Mouse (Mus musculus): ENCODE results near the gene Ccnf. TPM values are rescaled to one million over a fixed set of nuclear protein-coding genes. Genes with fewer than 3 reads are reported as not detected.

Gene Ccnf
- total and polyA plus RNA-seq, 3 experiments: 26.4 to 60.7 (median 40.1) TPM

GRCm38 (mm10) chr17:24248641-24249040 is 2.6 kb downstream of the Ccnf start:
- in situ Hi-C loops (cut with MboI; ENCODE audit: low pct_ligation_motif_present, low pct_unique_long_range_greater_than_20kb, low sequenced_read_pairs) (no loop called here), dilution Hi-C loops (cut with MboI; ENCODE audit: extremely low pct_ligation_motif_present, extremely low pct_unique_long_range_greater_than_20kb, low sequenced_read_pairs) (no loop called here)
- peaks cover 15% of the 10 kb centered on the region for H3K79me2 ChIP-seq (replicated peaks; ENCODE audit: control insufficient read depth, extremely low read depth, insufficient read depth, poor library complexity, severe bottlenecking)
- no peak overlapping the region for H3K4me2 ChIP-seq (ENCODE audit: insufficient read depth, low read depth, poor library complexity, severe bottlenecking)
- no peaks in the 10 kb centered on the region for H3K27me3 ChIP-seq (replicated peaks)
- peak; percentile 30 for DNase-seq (ENCODE audit: extremely low read depth)
- peaks cover 13% of the 10 kb centered on the region for H3K9me3 ChIP-seq (replicated peaks; ENCODE audit: low read length)
- peaks cover 5 to 22% of the 10 kb centered on the region in 2 experiments; a peak in 3 of 4 replicates for H3K4me1 ChIP-seq (ENCODE audit: control insufficient read depth in 1 of 2, insufficient read depth in 2 of 2)
- TF ChIP-seq CHD1 (IDR thresholded peaks at IDR 0.05; ENCODE audit: low read depth, low read length): no peak
- TF ChIP-seq ETS1 (conservative IDR thresholded peaks at IDR 0.05; ENCODE audit: low read depth, low read length): no peak
- TF ChIP-seq CTCF (conservative IDR thresholded peaks at IDR 0.05 in 1 of 2, IDR thresholded peaks at IDR 0.05 in 1 of 2; ENCODE audit: low read depth in 2 of 2, low read length in 2 of 2): peak; percentile 23 to 27; a peak in 1 of 4 replicates
- TF ChIP-seq MAX (IDR thresholded peaks at IDR 0.05; ENCODE audit: low read length): no peak
- no peak overlapping the region for H3K4me3 ChIP-seq (replicated peaks in 1 of 3; ENCODE audit: low read depth in 2 of 3, low read length in 2 of 3, poor library complexity in 1 of 3)
- H3K27ac ChIP-seq (ENCODE audit: insufficient read depth, low read depth): no peak overlapping the region
- no peak overlapping the region for H3K9ac ChIP-seq (ENCODE audit: insufficient read depth, low read depth)
- H3K36me3 ChIP-seq (replicated peaks in 1 of 2; ENCODE audit: control insufficient read depth in 1 of 2, insufficient read depth in 1 of 2, low read length in 1 of 2): peaks cover 33 to 45% of the 10 kb centered on the region in 2 experiments

DNA sequence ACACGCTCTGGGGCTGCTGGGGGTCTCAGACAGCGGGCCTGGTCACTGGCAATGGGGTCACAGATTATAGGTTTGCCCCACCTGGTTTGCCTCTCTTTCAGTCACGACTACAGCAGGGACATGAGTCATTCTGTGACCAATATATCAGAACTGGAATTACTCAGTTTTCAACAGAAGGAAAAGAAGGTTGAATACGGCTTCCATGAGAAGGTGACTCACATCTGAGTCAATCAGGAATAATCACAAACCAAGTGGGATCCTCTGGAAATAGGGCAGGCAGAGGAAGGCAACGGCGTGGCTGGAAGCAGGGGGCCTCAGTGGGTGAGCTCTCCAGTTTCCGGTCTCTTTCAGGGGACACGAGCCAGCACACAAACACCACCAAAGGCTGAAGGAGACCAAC is 7.2 kb downstream of the Ccnf start:
- dilution Hi-C loops (cut with MboI; ENCODE audit: extremely low pct_ligation_motif_present, extremely low pct_unique_long_range_greater_than_20kb, low sequenced_read_pairs) (no loop called here), in situ Hi-C loops (cut with MboI; ENCODE audit: low pct_ligation_motif_present, low pct_unique_long_range_greater_than_20kb, low sequenced_read_pairs) (no loop called here)
- Histone ChIP-seq H3K4me1 (ENCODE audit: control insufficient read depth in 1 of 2, insufficient read depth in 2 of 2) (peaks cover 0 to 5% of the 10 kb centered on the region in 2 experiments; a peak in 1 of 4 replicates), H3K36me3 (replicated peaks in 1 of 2; ENCODE audit: control insufficient read depth in 1 of 2, insufficient read depth in 1 of 2, low read length in 1 of 2) (peaks cover 70 to 86% of the 10 kb centered on the region in 2 experiments), H3K9ac (ENCODE audit: insufficient read depth, low read depth) (no peak overlapping the region), H3K79me2 (replicated peaks; ENCODE audit: control insufficient read depth, extremely low read depth, insufficient read depth, poor library complexity, severe bottlenecking) (no peaks in the 10 kb centered on the region), H3K27ac (ENCODE audit: insufficient read depth, low read depth) (no peak overlapping the region), H3K4me3 (replicated peaks in 1 of 3; ENCODE audit: low read depth in 2 of 3, low read length in 2 of 3, poor library complexity in 1 of 3) (no peak overlapping the region), H3K9me3 (replicated peaks; ENCODE audit: low read length) (peaks cover 19% of the 10 kb centered on the region), H3K27me3 (replicated peaks) (no peaks in the 10 kb centered on the region), H3K4me2 (ENCODE audit: insufficient read depth, low read depth, poor library complexity, severe bottlenecking) (no peak overlapping the region)
- TF ChIP-seq GABPA (IDR thresholded peaks at IDR 0.05; ENCODE audit: insufficient replicate concordance, low read depth, low read length) (no peak), SMC3 (IDR thresholded peaks at IDR 0.05; ENCODE audit: low read depth, low read length) (no peak), NRF1 (IDR thresholded peaks at IDR 0.05; ENCODE audit: low read depth, low read length) (no peak), ELF1 (IDR thresholded peaks at IDR 0.05; ENCODE audit: low read depth, low read length) (no peak), HCFC1 (IDR thresholded peaks at IDR 0.05; ENCODE audit: low read depth, low read length) (no peak), POLR2AphosphoS2 (IDR thresholded peaks at IDR 0.05; ENCODE audit: low read depth, low read length) (no peak), MAX (IDR thresholded peaks at IDR 0.05; ENCODE audit: low read length) (no peak), MXI1 (IDR thresholded peaks at IDR 0.05; ENCODE audit: low read depth, low read length) (no peak), MEF2A (IDR thresholded peaks at IDR 0.05; ENCODE audit: borderline replicate concordance, low read depth, low read length) (no peak), POLR2A (IDR thresholded peaks at IDR 0.05; ENCODE audit: low read depth, low read length) (no peak)
- no peak for DNase-seq (ENCODE audit: extremely low read depth)

DNA sequence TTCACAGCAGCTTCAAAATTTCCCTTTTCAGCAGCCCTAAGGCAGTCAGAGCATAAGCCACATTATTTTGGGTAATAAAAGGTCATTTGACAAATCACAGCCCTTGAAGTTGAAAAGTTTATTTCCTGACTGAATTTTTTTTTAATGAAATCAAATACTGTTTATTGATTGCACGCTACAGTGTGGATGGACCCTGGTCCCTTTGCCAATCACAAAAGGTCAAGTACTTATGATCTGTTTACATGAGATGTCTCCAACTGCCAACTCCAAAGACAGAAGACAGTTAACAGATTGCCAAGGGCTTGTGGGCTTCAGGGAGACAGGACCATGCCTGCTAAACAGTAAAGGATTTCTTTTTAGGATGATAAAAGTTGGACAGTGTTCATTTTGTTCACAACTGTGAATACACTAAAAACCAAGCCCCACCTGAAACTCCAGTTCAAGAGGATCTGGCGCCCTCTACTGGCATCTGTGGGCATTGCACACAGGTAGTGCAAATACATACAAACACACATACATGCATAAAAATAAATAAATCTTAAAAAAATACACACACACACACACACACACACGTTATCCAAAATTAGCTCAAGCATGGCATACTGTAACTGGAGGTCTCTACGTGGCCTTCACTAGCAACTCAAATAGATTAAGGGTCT is 7.8 kb downstream of the Ccnf start:
- H3K4me2 ChIP-seq (ENCODE audit: insufficient read depth, low read depth, poor library complexity, severe bottlenecking): no peak overlapping the region
- H3K4me1 ChIP-seq (ENCODE audit: control insufficient read depth in 1 of 2, insufficient read depth in 2 of 2): 0 out of 4 replicates have a peak, but pooled peaks cover 0 to 2% of the 10 kb centered on the region in 2 experiments
- peaks cover 19% of the 10 kb centered on the region for H3K9me3 ChIP-seq (replicated peaks; ENCODE audit: low read length)
- peaks cover 76 to 86% of the 10 kb centered on the region in 2 experiments for H3K36me3 ChIP-seq (replicated peaks in 1 of 2; ENCODE audit: control insufficient read depth in 1 of 2, insufficient read depth in 1 of 2, low read length in 1 of 2)
- dilution Hi-C loops (cut with MboI; ENCODE audit: extremely low pct_ligation_motif_present, extremely low pct_unique_long_range_greater_than_20kb, low sequenced_read_pairs) (no loop called here), in situ Hi-C loops (cut with MboI; ENCODE audit: low pct_ligation_motif_present, low pct_unique_long_range_greater_than_20kb, low sequenced_read_pairs) (no loop called here)
- H3K27ac ChIP-seq (ENCODE audit: insufficient read depth, low read depth): no peak overlapping the region
- no peak overlapping the region for H3K9ac ChIP-seq (ENCODE audit: insufficient read depth, low read depth)
- H3K79me2 ChIP-seq (replicated peaks; ENCODE audit: control insufficient read depth, extremely low read depth, insufficient read depth, poor library complexity, severe bottlenecking): no peaks in the 10 kb centered on the region
- no peak overlapping the region for H3K4me3 ChIP-seq (replicated peaks in 1 of 3; ENCODE audit: low read depth in 2 of 3, low read length in 2 of 3, poor library complexity in 1 of 3)
- H3K27me3 ChIP-seq (replicated peaks): no peaks in the 10 kb centered on the region
- peak; percentile 40 for DNase-seq (ENCODE audit: extremely low read depth)
- TF ChIP-seq ZKSCAN1 (IDR thresholded peaks at IDR 0.05; ENCODE audit: borderline replicate concordance, low read depth, low read length): no peak
- TF ChIP-seq JUND (conservative IDR thresholded peaks at IDR 0.05; ENCODE audit: low read depth, low read length): no peak
- no peak for TF ChIP-seq MEF2A (IDR thresholded peaks at IDR 0.05; ENCODE audit: borderline replicate concordance, low read depth, low read length)
- TF ChIP-seq ZC3H11A (IDR thresholded peaks at IDR 0.05; ENCODE audit: low read depth, low read length): no peak
- TF ChIP-seq RCOR1 (conservative IDR thresholded peaks at IDR 0.05; ENCODE audit: low read depth, low read length): no peak
- TF ChIP-seq HCFC1 (IDR thresholded peaks at IDR 0.05; ENCODE audit: low read depth, low read length): no peak
- no peak for TF ChIP-seq ZNF384 (IDR thresholded peaks at IDR 0.05; ENCODE audit: low read depth, low read length)
- TF ChIP-seq BHLHE40 (IDR thresholded peaks at IDR 0.05; ENCODE audit: low read depth, low read length): no peak
- TF ChIP-seq SMC3 (IDR thresholded peaks at IDR 0.05; ENCODE audit: low read depth, low read length): peak; percentile 34; the same call in 1 of the 2 replicates
- no peak for TF ChIP-seq UBTF (IDR thresholded peaks at IDR 0.05; ENCODE audit: low read depth, low read length)
- TF ChIP-seq CHD1 (IDR thresholded peaks at IDR 0.05; ENCODE audit: low read depth, low read length): no peak
- no peak for TF ChIP-seq ZMIZ1 (IDR thresholded peaks at IDR 0.05; ENCODE audit: low read depth, low read length)
- no peak for TF ChIP-seq GABPA (IDR thresholded peaks at IDR 0.05; ENCODE audit: insufficient replicate concordance, low read depth, low read length)
- TF ChIP-seq KAT2A (IDR thresholded peaks at IDR 0.05; ENCODE audit: insufficient replicate concordance, low read length): no peak
- no peak for TF ChIP-seq IRF4 (IDR thresholded peaks at IDR 0.05; ENCODE audit: low read depth, low read length)
- TF ChIP-seq JUN (IDR thresholded peaks at IDR 0.05; ENCODE audit: insufficient read depth, low read depth, low read length): no peak
